Comparison of ENCODE assay signal across 25 mouse cellular contexts in the genomic region with DNA sequence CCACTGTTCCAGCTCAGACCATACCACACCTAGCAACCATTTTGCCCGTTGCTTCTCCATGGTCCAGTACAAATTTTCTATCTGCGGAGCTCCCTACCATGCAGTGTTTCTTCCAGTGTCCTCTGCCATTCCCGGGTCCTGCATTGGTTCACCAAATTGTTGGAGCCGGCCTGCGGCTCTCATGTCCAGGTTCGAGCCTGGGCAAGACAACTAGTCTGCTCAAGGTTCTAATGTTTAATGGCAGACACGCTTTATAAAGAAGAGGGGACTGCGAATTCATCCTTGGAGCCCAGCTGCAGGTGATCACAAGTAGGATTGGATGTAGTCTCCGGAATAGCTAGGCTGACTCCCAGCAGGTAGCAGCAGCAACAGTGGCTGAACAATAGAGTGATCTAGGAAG. TPM values are rescaled to one million over a fixed set of nuclear protein-coding genes. Genes with fewer than 3 reads are reported as not detected.
"Had no signal": no experiment of that assay in that cellular context is flagged by ENCODE, and none has a peak within 500 bp of the region (broad histone marks: within the 10 kb centered on the region; RNA-seq: fewer than 3 reads in every experiment).

No protein-coding gene starts in this region.

- DNase-seq: liver, postnatal 0 days; lung, adult 2 months; lung, postnatal 14 days; lung, postnatal 36 days; right cerebral cortex, postnatal 14 days; thymus, adult 2 months; thymus, postnatal 25 days; thymus, postnatal 4 days had no signal

- H3K9me3 ChIP-seq: megakaryocyte, embryonic 14.5 days; stomach, embryonic 15.5 days had no signal

- H3K9ac ChIP-seq: liver, postnatal 0 days; lung, embryonic 15.5 days; midbrain, embryonic 13.5 days; midbrain, embryonic 15.5 days; neural tube, embryonic 13.5 days; stomach, embryonic 15.5 days had no signal

- H3K27ac ChIP-seq: lung, embryonic 15.5 days; macrophage; midbrain, embryonic 13.5 days; midbrain, embryonic 15.5 days; neural tube, embryonic 13.5 days; stomach, embryonic 15.5 days; stomach, postnatal 0 days had no signal

- H3K4me3 ChIP-seq: lung, embryonic 15.5 days; megakaryocyte, embryonic 14.5 days; midbrain, embryonic 13.5 days; midbrain, embryonic 15.5 days; neural tube, embryonic 13.5 days; stomach, embryonic 15.5 days had no signal

- H3K4me2 ChIP-seq: lung, embryonic 15.5 days; midbrain, embryonic 11.5 days; midbrain, embryonic 13.5 days; midbrain, embryonic 15.5 days; neural tube, embryonic 13.5 days; stomach, embryonic 15.5 days had no signal

- H3K4me1 ChIP-seq: lung, embryonic 15.5 days; megakaryocyte, embryonic 14.5 days; midbrain, embryonic 13.5 days; midbrain, embryonic 15.5 days; neural tube, embryonic 13.5 days; stomach, embryonic 15.5 days had no signal

- ATAC-seq: liver, postnatal 0 days; lung, postnatal 0 days; midbrain, embryonic 13.5 days; midbrain, embryonic 15.5 days had no signal

- H3K36me3 ChIP-seq: lung, embryonic 15.5 days; midbrain, embryonic 13.5 days; midbrain, embryonic 15.5 days; neural tube, embryonic 13.5 days; stomach, embryonic 15.5 days had no signal

- H3K27me3 ChIP-seq: lung, embryonic 15.5 days; megakaryocyte, embryonic 14.5 days; midbrain, embryonic 13.5 days; midbrain, embryonic 15.5 days; neural tube, embryonic 13.5 days; stomach, embryonic 15.5 days had no signal

RNA-seq across cellular contexts. Expression of gene Slco1b2, which starts 28.4 kb away (rescaled TPM):
- total RNA-seq: megakaryocyte progenitor cell, adult 5-6 weeks; midbrain, postnatal 0 days; monocyte, adult 5-6 weeks; neutrophil, adult 5-6 weeks had no signal
- polyA plus RNA-seq: lung, embryonic 15.5 days; macrophage; midbrain, embryonic 11.5 days; midbrain, embryonic 13.5 days; midbrain, embryonic 15.5 days; midbrain, postnatal 0 days; neural tube, embryonic 13.5 days; spleen, adult 2 months; testis, adult 2 months; thymus, adult 2 months; urinary bladder, adult 2 months had no signal
